Comparison of ENCODE assay signal across 17 mouse cellular contexts in the genomic region with DNA sequence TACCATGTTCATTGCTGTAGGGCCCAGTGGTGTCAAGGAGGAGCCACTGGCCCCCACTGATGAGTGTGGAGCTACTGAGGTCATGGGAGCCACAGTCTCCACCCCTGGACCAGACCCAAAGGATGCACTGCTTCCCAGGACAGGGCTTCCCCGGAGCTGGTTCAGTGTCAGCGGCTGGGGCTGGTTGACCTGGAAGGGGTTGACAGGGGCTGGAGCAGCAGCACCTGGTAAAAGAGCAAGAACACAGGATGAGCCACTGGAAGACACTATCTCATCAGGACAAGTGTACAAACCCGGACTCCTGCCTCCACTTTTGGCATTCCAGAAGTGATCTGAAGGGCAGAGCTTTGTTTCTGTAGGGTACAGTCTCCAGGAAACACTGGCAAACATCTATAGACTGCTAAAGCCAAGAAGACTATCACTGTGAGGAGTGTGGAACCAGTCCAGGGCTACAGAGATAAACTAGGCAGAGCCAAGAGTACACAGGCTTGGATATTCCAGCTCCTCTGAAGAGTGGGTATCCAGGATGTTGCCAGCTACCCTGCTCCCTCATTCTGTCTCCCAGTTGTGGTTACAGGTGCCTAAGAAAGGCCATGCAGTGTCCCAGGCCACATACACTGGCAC. TPM values are rescaled to one million over a fixed set of nuclear protein-coding genes. Genes with fewer than 3 reads are reported as not detected.
"Had no signal": no experiment of that assay in that cellular context is flagged by ENCODE, and none has a peak within 500 bp of the region (broad histone marks: within the 10 kb centered on the region; RNA-seq: fewer than 3 reads in every experiment).

No protein-coding gene starts in this region.

- H3K9me3 ChIP-seq: limb, embryonic 15.5 days; liver, embryonic 12.5 days; midbrain, embryonic 12.5 days; neural tube, embryonic 13.5 days had no signal

- ATAC-seq: liver, embryonic 12.5 days; midbrain, embryonic 16.5 days had no signal

- DNase-seq: kidney, postnatal 14 days; layer of hippocampus, adult 9-11 months; layer of hippocampus, postnatal 36 days; lung, embryonic 14.5 days; lung, postnatal 10 days; lung, postnatal 4 days; retina, postnatal 1 day; right cerebral cortex, postnatal 4 days; spleen, adult 18-20 months; thymus, adult 18-20 months; thymus, postnatal 14 days had no signal

- H3K27ac ChIP-seq: limb, embryonic 15.5 days; liver, embryonic 12.5 days; midbrain, embryonic 12.5 days; neural tube, embryonic 13.5 days had no signal

- H3K9ac ChIP-seq: limb, embryonic 15.5 days; liver, embryonic 12.5 days; lung, embryonic 14.5 days; midbrain, embryonic 12.5 days; neural tube, embryonic 13.5 days had no signal

- H3K4me1 ChIP-seq: limb, embryonic 15.5 days; liver, embryonic 12.5 days; midbrain, embryonic 12.5 days; neural tube, embryonic 13.5 days had no signal

- H3K27me3 ChIP-seq: limb, embryonic 15.5 days; liver, embryonic 12.5 days; midbrain, embryonic 12.5 days; neural tube, embryonic 13.5 days had no signal

- H3K4me3 ChIP-seq: limb, embryonic 15.5 days; liver, embryonic 12.5 days; midbrain, embryonic 12.5 days; neural tube, embryonic 13.5 days had no signal

- H3K4me2 ChIP-seq: limb, embryonic 15.5 days; liver, embryonic 12.5 days; lung, embryonic 14.5 days; midbrain, embryonic 12.5 days; neural tube, embryonic 13.5 days had no signal

RNA-seq across cellular contexts. Expression of a gene that starts 34.4 kb away (rescaled TPM):
- total RNA-seq: megakaryocyte, adult 5-6 weeks had no signal
